Mouse (Mus musculus): Measurements from ENCODE around the gene Irf8. TPM values are rescaled to one million over a fixed set of nuclear protein-coding genes. Genes with fewer than 3 reads are reported as not detected.
"Not testable (repeated sequence)": the region's sequence is repeated elsewhere in the genome, so short reads cannot be mapped to it uniquely, and the experiment has no call there.

Irf8 gene
- polyA plus RNA-seq, 1 experiment from 2014 or later = 7.6 TPM

GRCm38 (mm10) chr8:120787631-120788030 is 51.5 kb downstream of the Irf8 start:
- no peaks in the 10 kb centered on the region for H3K36me3 ChIP-seq
- no peaks in the 10 kb centered on the region; the same call in 1 of the 2 replicates for H3K4me1 ChIP-seq
- no peak for DNase-seq (ENCODE audit: low spot score)
- no peak overlapping the region for H3K4me3 ChIP-seq
- no peaks in the 10 kb centered on the region for H3K9me3 ChIP-seq (replicated peaks)
- no peak overlapping the region for H3K27ac ChIP-seq (replicated peaks)
- H3K27me3 ChIP-seq (ENCODE audit: low read depth, poor library complexity, severe bottlenecking) = peaks cover 13% of the 10 kb centered on the region; the same call in 1 of the 2 replicates
- WGBS = 48% methylated on average over 5 of the region's 5 CpGs

- Histone ChIP-seq H3K36me3 (no peaks in the 10 kb centered on the region), H3K9me3 (replicated peaks) (no peaks in the 10 kb centered on the region), H3K4me1 (peaks cover 8% of the 10 kb centered on the region), H3K27ac (replicated peaks) (no peak overlapping the region), H3K4me3 (no peak overlapping the region), H3K27me3 (ENCODE audit: low read depth, poor library complexity, severe bottlenecking) (peaks cover 6% of the 10 kb centered on the region; the same call in 1 of the 2 replicates)
- no peak for DNase-seq (ENCODE audit: low spot score)
- WGBS = 90% methylated on average over 15 of the region's 15 CpGs
These were observed 56.6 kb downstream of the Irf8 start for GRCm38 (mm10) chr8:120792710-120793109.

GRCm38 (mm10) chr8:120795944-120796635 is 59.9 kb downstream of the Irf8 start:
- DNase-seq (ENCODE audit: low spot score) = peak; percentile 88
- H3K4me1 ChIP-seq = peaks cover 15% of the 10 kb centered on the region
- H3K27me3 ChIP-seq (ENCODE audit: low read depth, poor library complexity, severe bottlenecking) = peaks cover 12% of the 10 kb centered on the region
- H3K36me3 ChIP-seq = no peaks in the 10 kb centered on the region
- WGBS = 49% methylated on average over 9 of the region's 9 CpGs
- no peak overlapping the region for H3K4me3 ChIP-seq
- H3K9me3 ChIP-seq (replicated peaks) = no peaks in the 10 kb centered on the region
- no peak overlapping the region for H3K27ac ChIP-seq (replicated peaks)

- H3K4me1 ChIP-seq = peaks cover 15% of the 10 kb centered on the region
- H3K4me3 ChIP-seq = no peak overlapping the region
- DNase-seq (ENCODE audit: low spot score) = no peak
- WGBS = 85% methylated on average over 9 of the region's 9 CpGs
- no peaks in the 10 kb centered on the region for H3K9me3 ChIP-seq (replicated peaks)
- H3K27ac ChIP-seq (replicated peaks) = no peak overlapping the region
- peaks cover 23% of the 10 kb centered on the region for H3K27me3 ChIP-seq (ENCODE audit: low read depth, poor library complexity, severe bottlenecking)
- no peaks in the 10 kb centered on the region for H3K36me3 ChIP-seq
These were observed 61.0 kb downstream of the Irf8 start for GRCm38 (mm10) chr8:120797019-120797727.

- no peaks in the 10 kb centered on the region for H3K9me3 ChIP-seq (replicated peaks)
- H3K27me3 ChIP-seq (ENCODE audit: low read depth, poor library complexity, severe bottlenecking) = peaks cover 21% of the 10 kb centered on the region
- peak overlapping the region; percentile 42; the same call in 1 of the 2 replicates for H3K27ac ChIP-seq (replicated peaks)
- H3K4me3 ChIP-seq = peak overlapping the region; percentile 34
- peaks cover 15% of the 10 kb centered on the region for H3K4me1 ChIP-seq
- no peaks in the 10 kb centered on the region for H3K36me3 ChIP-seq
- 6% methylated on average over 17 of the region's 17 CpGs for WGBS
- DNase-seq (ENCODE audit: low spot score) = peak; percentile 69
These were observed 64.2 kb downstream of the Irf8 start for GRCm38 (mm10) chr8:120800308-120800865.

GRCm38 (mm10) chr8:120803661-120804375 is 67.7 kb downstream of the Irf8 start:
- H3K36me3 ChIP-seq; H3K4me3 ChIP-seq; H3K27ac ChIP-seq (replicated peaks); DNase-seq (ENCODE audit: low spot score); H3K9me3 ChIP-seq (replicated peaks): not testable (repeated sequence)
- Histone ChIP-seq H3K4me1 (peaks cover 15% of the 10 kb centered on the region), H3K27me3 (ENCODE audit: low read depth, poor library complexity, severe bottlenecking) (peaks cover 35% of the 10 kb centered on the region)
- WGBS = 60% methylated on average over 6 of the region's 6 CpGs

GRCm38 (mm10) chr8:120804741-120805140 is 68.6 kb downstream of the Irf8 start:
- Histone ChIP-seq H3K27me3 (ENCODE audit: low read depth, poor library complexity, severe bottlenecking) (peaks cover 35% of the 10 kb centered on the region), H3K9me3 (replicated peaks) (no peaks in the 10 kb centered on the region), H3K36me3 (no peaks in the 10 kb centered on the region), H3K27ac (replicated peaks) (no peak overlapping the region), H3K4me3 (no peak overlapping the region), H3K4me1 (peaks cover 19% of the 10 kb centered on the region)
- WGBS = 82% methylated on average over 3 of the region's 3 CpGs
- no peak for DNase-seq (ENCODE audit: low spot score)

Other genes with a start within 250 kb of the Irf8 start
- gene Gins2, start 147.1 kb upstream of the Irf8 start, polyA plus RNA-seq (2016; fragmentation: Nextera tagmentation; extraction: Ambion mirVana) = 162 and 192 TPM in 2 replicates
- 3.9 TPM in 2 replicates for gene 1190005I06Rik, start 88.7 kb upstream of the Irf8 start, polyA plus RNA-seq (2016; fragmentation: Nextera tagmentation; extraction: Ambion mirVana)
- 3.1 and 3.5 TPM in 2 replicates for gene Gm27021, start 68.3 kb upstream of the Irf8 start, polyA plus RNA-seq (2016; fragmentation: Nextera tagmentation; extraction: Ambion mirVana)
- gene Cox4i1, start 68.1 kb upstream of the Irf8 start, polyA plus RNA-seq (2016; fragmentation: Nextera tagmentation; extraction: Ambion mirVana) = 948 and 963 TPM in 2 replicates
- 347 and 384 TPM in 2 replicates for gene Emc8, start 67.8 kb upstream of the Irf8 start, polyA plus RNA-seq (2016; fragmentation: Nextera tagmentation; extraction: Ambion mirVana)

Measured in midbrain, embryonic 10.5 days (tissue).